Mouse (Mus musculus): ENCODE measurements around the gene Mbnl1.
"Not testable (repeated sequence)": the region's sequence is repeated elsewhere in the genome, so short reads cannot be mapped to it uniquely, and the experiment has no call there.

Gene Mbnl1

DNA sequence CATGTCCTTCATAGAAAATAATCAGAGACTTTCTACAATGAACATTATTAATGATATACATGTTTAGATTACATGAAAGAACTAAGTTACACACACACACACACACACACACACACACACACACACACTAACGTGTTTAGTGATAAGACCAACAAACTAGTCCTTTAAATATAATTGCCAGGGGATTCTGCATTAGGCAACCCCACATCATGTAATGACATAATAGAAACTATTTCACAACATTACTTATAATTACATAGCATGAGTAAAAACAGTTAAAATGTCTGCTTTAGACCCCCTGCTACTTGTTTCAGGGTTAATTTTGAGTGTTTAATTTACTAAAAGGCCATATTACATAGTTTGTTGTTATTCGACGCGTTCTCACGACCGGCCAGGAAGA is 16.9 kb downstream of the Mbnl1 start:
- in situ Hi-C loops (cut with MseI, MboI): no loop called here

DNA sequence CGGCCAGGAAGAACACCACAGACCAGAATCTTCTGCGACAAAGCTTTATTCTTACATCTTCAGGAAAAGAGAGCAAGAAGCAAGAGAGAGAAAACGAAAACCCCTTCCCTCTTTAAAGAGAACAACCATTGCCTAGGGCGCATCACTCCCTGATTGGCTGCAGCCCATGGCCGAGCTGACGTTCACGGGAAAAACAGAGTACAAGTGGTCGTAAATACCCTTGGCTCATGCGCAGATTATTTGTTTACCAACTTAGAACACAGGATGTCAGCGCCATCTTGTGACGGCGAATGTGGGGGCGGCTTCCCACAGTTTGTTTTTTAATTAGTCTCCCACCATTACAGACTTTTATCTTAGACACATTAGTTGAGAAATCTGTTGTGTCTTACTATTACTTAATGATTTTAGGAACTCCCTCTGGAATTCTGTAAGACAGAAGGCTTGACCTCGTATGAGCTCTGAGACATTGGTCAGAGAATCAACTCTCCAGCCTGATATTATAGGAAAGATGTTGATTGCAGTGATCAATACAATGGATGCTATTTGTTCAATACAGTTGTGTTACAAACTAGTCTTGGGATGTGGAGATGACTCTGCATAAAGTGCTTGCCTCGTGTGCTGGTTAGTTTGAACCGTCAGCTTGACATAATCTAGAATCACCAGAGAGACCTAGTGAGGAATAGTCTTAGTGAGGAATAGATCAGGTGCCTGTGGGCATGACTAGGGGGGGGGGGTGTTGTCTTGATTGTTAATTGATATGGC is 22.3 kb downstream of the Mbnl1 start:
- in situ Hi-C loops (cut with MseI, MboI): not testable (repeated sequence)

DNA sequence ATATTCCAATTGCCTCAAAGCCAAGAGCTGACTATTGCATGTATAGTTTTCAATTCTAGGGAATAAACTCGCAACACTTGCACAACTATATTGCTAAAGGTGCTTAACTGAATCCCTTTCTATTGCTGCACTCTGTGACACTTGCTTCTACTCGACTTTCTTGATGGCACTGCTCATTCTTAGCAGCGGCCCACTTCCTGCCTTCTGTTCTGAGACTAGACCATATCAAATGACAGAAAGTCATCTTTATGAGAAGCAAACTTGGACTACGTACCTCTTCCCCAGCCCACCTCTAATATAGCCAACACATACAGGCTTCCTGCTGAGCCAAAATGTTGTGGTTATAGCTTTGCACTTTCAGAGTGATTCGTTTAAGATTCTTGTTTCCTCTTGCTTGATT is 23.6 kb downstream of the Mbnl1 start:
- in situ Hi-C loops (cut with MseI, MboI): no loop called here

DNA sequence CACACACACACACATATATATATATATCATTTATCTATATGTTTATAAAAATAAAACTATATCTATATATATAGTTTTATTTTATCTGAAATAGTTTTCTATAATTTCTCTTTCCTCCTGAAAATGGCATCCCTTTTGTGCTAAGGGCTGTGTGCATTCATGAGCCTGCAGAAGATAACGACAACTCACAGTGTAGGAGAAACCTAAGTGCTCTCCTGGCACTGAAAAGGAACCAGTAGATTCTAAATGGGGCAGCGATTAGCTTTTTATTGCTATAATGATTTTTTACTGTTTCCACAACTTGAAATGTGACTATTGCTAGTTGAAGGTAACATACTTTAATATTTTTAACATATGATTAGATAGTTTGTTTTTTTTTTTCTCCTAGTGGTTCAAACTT is 25.5 kb downstream of the Mbnl1 start:
- in situ Hi-C loops (cut with MseI, MboI): no loop called here

DNA sequence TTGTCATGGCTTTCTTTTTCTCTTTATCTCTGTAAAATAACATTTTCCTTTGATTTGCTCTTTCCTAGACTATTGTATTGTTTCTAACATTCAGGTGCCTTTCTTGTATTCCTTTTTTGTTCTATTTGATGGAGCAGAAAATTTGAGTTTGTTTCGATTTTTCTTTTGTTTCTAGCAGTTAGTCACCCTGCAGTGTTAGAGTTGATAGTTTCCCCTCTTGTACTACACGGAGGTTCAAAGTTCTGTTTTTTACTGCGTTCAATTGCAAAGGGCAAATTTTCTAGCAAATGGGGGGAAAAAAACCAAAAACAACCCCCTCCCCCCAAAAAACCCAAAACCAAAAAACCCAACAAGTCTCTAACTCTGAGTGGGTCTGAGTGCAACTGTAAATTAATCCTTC is 26.0 kb downstream of the Mbnl1 start:
- in situ Hi-C loops (cut with MseI, MboI): no loop called here

DNA sequence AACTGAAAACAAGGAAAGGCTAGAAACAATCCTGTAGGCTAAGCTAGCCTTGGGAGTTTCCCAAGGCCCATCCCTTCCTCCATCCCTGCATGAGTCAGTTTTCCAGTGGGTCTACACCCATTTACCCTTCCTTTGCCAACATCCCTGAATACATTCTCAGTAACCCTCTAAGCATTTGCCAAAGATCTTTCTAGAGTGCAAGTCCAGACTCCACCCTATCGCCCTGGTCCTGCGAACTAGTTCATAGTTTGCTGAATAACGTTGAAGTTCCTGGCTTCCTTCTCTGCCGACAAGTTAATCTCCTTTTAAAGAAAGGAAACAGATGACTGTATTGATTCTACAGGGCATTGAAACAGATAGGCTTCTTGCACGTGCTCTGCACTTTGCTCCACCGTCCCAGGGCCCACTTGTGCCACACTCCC is 26.5 kb downstream of the Mbnl1 start:
- in situ Hi-C loops (cut with MseI, MboI): no loop called here

DNA sequence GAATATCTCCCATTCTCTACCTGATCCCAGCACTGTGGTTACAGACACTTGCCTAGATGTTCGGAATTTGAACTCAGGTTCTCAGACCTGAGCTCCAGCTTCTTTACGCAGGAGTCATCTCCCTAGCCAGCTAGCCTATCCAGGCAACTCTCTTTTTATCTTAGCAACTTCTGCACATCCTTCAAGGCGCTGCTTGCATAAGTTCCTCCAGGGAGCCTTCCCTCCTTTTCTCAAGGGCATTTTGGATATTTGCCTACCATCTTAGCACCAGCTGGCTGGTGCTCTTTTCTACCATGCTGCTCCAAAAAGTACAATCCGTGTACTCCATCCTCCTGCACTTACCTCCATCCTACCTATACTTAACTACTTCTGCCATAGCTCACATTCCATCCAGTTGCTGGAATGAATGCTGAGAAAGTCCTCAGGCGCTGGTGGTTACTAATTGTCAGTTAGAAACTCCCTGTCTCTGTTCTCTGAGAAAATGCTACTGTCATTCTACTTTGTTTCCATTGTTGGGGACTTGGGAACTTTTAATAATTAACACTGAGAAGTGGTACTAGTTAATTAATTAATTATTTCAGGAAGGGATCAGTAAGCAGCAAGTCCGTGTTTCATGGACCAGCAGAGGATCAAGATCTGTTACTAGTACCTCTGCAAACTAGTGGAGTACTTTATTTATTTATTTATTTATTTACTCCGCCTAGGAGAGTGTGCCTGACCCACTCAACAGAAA is 27.3 kb downstream of the Mbnl1 start:
- in situ Hi-C loops (cut with MseI, MboI): no loop called here

DNA sequence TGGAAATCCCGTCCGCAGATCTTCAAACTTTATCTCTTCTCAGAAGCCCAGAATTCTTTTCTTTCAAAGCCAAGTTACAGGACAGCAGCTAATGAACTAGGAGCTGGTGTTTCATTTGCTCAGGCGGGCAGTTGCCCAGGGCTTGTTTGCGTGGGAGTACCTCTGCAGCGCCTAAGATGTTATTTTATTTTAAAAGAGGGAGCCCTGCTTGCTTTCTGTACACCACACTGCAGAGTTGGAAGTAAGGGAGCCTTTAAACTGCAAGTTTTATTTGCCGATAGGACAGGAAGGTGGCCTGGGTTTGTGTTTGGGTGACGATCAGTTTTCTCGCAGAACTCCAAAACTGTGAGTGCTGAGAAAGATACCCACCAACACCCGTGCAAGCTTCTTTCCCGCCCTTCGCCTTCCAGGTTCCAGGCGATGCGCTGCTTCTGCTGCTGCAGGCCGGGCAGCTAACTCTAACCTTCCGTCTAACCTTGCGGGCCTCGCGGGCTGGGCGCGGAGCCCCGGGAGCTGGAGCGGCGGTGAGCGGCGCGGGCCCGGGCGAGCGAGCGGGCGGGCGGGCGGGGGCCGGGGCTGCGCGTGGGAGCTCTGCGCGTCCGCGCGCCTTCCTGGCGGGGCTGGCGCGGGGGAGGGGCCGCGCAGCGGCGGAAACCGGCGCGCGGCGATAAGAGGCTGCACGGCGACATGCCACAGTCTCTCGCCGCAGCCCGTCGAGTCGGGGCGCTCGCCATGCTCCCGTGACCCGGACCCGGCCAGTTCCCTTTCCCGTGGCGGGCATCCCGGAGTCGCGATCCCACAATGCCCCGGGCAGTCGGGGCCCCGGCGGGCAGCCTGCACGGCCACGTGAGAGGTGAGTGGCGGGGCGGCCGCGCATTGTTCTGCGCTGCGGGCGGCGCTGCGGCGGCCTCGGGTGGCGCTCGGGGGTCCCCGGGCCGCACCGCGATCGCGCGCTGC is 28.2 kb downstream of the Mbnl1 start:
- in situ Hi-C loops (cut with MseI, MboI): no loop called here

DNA sequence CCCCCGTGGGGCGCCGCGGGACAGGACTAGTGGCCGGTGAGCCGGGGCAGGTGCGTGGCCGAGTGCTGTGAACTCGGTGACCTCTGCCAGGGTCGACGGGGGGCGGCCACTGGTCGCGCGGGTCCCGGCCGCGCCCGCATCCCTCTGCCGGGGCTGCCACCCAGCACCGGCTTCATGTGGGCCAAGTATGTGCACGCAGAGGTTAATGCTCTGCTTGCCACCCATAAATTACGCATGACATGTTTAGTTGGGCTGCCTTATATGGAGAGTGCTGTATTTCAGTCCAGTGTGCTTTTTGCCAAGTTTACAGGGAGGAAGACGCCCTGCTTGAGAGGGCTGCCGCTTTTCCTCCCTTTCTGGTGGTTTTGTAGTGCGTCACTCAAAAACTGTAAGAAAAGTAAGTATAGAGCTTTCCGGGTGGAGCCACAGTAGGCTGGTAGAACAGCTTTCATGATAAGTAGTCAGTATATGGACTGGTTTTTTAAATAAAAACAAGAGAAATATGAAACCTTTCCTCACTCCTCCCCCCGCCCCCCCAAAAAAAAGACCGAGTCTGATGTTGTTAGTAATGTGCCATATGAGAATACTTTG is 29.0 kb downstream of the Mbnl1 start:
- in situ Hi-C loops (cut with MseI, MboI): no loop called here

DNA sequence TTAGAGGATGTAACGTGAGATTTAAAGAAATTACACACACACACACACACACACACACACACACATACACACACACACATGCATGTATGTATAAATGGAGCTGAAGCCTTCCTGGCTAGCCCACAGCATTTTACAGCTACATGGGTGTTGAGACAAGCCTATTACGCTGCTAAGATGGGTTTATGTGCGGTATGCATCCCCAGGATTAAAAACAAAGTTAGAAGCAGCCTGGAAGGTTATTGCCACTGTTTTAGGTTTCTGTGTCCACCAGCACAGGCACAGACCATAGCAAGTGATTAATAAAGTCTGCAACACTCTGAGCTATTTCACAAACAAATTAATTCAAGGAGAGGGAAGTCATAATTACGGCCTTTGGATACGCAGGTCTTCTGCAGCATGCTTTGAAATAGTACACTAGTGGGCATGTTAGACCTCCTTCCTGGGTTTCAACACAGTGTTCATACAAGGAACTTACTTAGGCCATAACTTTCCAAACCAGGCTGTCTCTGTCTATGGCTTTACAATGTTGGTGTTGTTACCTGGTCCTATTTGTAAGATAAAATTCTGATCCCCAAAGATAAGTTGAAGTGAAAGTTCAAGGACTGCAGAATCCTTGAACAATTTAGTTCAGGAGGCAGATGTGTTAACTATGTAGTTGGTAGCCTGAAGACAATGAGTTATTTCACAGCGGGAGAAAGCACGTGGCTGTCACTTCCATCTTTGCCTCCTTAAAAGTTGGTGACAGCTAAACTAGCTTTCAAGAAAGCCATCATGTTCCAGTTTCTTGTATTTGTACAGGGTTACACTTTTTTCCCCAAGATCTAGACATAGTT is 29.7 kb downstream of the Mbnl1 start:
- in situ Hi-C loops (cut with MseI, MboI): no loop called here

DNA sequence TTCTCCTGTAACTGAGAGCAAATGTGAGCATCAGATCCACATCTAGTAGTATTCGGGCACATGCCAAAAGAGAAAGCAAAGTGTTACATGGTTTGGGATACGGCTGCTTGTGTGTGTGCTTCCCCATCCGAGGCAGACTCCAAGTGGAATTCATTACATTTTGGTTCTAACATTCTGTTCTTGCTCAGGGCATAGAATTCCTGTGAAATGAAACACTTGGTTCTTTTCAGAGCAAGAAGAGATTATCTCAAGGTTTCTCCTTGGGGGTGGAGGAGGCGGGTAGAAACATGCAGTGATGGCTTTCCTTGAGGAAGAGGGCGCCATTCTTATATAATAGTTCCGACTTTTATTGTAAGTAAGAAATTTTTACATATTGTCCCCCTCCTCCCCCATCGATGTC is 30.6 kb downstream of the Mbnl1 start:
- in situ Hi-C loops (cut with MseI, MboI): no loop called here

DNA sequence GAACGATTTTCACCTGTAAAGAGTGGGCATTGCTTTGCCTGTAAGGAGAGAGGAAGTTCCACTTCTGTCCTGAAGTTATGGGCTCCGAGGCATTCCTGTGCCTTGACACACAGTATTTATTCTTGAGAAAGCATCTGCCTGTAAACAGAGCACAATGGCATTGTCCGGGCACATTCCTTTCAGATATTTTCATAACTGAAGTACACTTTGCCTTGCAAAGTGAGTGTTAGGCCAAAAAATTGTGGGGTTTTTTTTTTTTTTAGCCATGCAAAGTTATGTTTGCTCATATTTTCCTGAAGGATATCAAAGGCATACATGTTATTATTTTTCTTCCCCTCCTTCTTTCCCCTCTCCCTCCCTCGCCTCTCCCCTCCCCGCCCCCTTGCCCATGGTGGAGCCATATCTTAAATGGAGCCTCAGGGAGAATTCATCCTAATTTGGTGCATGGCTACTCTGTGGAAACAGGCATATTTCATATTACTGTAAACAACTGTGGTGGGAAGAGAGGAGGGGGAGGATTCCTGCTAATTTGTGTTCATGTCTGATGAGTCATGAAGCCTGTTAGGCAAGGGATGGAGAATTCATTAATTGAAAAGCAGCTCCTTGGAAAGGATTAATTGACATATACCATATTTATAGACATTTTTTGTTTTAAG is 32.3 kb downstream of the Mbnl1 start:
- in situ Hi-C loops (cut with MseI, MboI): no loop called here

DNA sequence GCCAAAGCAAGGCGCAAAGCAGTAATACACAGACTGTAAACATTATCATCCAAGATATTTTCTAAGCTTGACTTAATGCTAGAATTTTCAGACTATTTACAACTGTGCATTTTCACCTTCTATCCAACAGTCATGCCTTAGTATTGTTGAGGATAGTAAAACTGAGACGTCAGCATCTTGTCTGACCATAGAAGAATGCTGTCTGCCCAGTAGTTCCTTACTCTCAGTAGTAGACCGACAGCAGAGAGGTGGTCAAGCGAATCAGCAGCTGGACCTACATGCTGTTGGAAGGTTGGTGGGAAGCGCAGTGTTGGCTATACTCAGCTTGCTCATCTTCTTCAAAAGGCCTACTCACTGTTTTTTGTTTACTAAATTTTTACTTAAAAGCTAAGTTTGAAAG is 34.2 kb downstream of the Mbnl1 start:
- in situ Hi-C loops (cut with MseI, MboI): no loop called here

DNA sequence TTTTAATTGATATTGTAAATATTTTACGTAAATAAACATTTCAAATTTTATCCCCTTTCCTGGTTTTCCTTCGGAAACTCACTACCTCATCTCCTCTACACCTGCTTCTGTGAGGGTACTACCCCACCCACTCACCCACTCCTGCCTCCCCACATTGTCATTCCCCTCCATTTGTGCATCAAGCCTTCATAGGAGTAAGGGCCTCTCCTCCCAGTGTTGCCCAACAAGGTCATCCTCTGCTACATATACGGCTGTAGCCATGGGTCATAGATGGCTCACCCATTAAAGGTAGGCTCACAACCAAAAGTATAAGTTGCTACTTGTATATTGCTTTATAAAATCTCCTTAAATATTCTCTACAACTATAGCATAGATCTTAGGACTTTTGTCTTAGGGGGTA is 34.9 kb downstream of the Mbnl1 start:
- in situ Hi-C loops (cut with MseI, MboI): no loop called here

DNA sequence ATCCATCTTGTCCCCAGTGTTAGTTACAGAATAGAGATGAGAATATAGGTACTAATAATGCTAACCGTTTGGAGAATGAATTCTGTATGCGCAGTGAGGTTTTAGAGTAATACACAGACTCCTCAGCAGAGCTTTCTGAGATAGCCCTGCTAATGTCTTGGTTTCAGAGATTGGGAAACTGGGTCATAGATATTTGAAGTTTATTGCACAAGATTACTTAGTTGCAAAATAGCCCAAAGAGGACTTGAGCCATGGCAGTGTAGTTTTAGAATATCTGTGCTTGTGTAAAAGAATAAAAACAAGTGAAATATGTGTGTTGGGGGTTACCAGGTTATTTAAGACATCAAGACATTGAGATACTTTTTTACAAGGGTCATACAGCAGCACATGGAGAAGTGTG is 35.3 kb downstream of the Mbnl1 start:
- in situ Hi-C loops (cut with MseI, MboI): no loop called here

DNA sequence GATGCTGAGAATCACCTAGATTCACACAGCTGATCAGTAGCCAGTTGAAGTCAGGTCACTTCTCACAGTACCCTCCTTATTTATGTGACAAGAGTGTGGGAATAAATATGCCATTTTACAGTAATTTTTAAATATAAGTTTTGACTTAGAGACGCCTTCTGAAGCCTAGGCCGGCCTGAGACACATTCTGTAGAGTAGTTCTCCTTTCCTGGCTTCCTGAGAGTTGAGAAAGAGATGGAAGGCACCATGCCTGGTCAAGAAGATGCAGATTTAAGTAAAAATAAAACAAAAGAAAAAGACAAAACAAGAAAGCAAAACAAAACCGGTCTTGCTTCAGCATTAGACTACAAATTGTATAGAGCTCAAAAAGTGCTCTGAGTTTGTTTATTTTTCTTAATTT is 38.6 kb downstream of the Mbnl1 start:
- in situ Hi-C loops (cut with MseI, MboI): no loop called here

DNA sequence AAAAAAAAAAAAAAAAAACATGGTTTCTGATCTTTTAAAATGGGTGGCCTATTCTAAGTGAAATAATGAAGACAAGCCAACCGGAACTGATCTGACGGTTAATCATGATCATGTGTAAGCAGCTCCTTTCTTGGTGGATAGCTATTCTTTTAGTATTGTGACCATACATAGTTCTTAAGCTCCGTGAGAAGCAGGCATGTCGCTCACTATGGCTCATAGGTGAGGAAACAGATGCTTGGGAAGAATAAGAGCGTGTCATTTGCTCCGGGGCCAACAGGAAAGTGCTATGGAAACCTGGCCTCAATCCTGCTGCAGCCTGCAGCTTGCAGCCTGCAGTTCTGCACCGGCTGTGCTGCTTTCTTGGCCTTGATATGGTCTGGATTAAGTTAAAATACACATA is 40.7 kb downstream of the Mbnl1 start:
- in situ Hi-C loops (cut with MseI, MboI): no loop called here

DNA sequence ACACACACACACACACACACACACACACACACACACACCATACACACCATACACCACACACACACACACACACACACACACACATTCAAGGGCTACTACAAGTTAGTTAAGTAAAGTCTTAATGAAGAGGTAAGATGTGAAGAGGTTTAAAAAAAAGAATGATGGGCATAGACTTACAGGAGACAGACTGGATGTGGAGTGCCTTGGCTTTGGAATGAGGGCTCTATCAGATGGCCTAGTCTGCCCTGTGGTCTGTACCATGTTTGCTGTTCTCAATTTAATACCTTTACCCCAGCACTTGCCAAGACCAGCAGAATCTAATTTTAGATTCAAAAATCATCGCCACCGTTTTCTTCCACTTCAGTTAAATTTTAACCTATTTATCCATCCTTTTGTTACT is 41.1 kb downstream of the Mbnl1 start:
- in situ Hi-C loops (cut with MseI, MboI): no loop called here

DNA sequence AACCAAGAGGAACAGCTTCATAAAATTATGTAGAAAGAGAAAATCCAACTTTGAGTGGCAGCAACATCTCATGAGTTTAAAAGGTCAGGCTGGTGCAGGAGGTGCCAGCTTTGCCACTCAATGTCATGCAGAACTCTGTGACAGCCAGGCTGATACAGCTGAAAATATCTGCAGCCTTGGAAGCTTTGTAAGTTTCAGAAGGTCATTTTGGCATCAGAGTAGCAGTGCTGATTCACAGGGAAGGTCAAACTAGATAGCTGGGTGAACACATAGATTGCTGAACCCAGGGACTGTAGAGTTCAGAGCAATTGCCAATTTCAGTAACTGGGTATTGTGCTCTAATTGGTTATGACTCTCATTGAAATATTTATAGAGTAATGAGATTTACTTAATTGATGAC is 42.8 kb downstream of the Mbnl1 start:
- in situ Hi-C loops (cut with MseI, MboI): no loop called here

DNA sequence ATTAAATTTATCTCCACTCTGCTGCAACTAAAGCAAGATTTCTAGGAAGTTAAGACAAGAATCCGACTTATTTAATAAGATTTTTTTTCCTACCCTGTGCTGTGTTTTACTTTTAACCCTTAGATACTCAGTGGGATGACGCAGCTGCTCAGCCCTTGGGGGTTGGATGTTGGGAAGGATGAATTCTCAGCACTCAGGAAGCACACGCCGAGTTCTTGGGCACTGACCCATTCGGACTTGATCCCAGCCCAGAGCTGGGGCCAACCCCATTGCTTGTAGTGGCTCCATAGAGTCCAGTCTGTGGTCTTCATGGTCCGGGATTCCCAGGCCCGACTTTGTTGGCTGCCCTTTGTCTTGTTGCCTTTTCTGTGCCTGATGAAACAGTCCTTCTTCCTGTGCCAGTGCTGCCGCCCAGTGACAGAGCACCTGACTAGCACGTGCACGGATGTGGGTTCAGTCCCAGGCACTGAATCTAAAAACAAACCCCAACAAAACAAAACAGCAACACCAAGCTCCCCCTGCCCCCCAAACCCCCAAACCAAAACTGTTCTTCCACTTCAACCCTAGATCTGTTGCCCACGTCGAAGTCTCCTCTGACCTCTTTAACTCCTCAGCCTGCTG is 43.5 kb downstream of the Mbnl1 start:
- in situ Hi-C loops (cut with MseI, MboI): no loop called here
